Mouse (Mus musculus) lung, adult 2 months (tissue): ENCODE results near the gene Ttc16. TPM values are rescaled to one million over a fixed set of nuclear protein-coding genes. Genes with fewer than 3 reads are reported as not detected.

ENCODE experiments used
- DNase-seq: peaks from one replicate; pipeline ENCODE4 v3.0.0; 2022
- H3K4me1 ChIP-seq: fragments of 200-500 bp; 2 replicates; pipeline ENCODE4 v1.6.1; 2011; ENCODE audit warnings: low read length; ENCODE audit not compliant: control insufficient read depth, insufficient read depth
- H3K4me3 ChIP-seq: fragments of 200-500 bp; replicated peaks from 2 replicates; pipeline ENCODE3; 2011; ENCODE audit warnings: low read depth, mild to moderate bottlenecking, control low read depth, low read length; ENCODE audit errors: extremely low read depth
- CTCF ChIP-seq: fragments of 200-500 bp; IDR thresholded peaks from 2 replicates; pipeline ENCODE4 v1.5.1; 2011; ENCODE audit warnings: mild to moderate bottlenecking, low read length, control low read depth; ENCODE audit not compliant: insufficient read depth
- POLR2A ChIP-seq: fragments of 200-500 bp; IDR thresholded peaks from 2 replicates; pipeline ENCODE4 v1.6.1; 2011; ENCODE audit warnings: low read depth, mild to moderate bottlenecking, control low read depth, low read length, borderline replicate concordance; ENCODE audit errors: extremely low read depth
- WGBS: fragments of 180-500 bp; shearing (Covaris S2); methylation state at CpG from one replicate; pipeline ENCODE4 v1.1.7; 2018; 5-methylcytosine and 5-hydroxymethylcytosine counted together
- polyA plus RNA-seq: library from polyadenylated mRNA; depleted of rRNA; stranded (reverse); fragments of >200 nt; gene quantifications from 2 replicates; pipeline ENCODE4 v1.2.3, GENCODE M21; 2012

Ttc16 gene
- polyA plus RNA-seq, 1 experiment, result 12.0 TPM

DNA sequence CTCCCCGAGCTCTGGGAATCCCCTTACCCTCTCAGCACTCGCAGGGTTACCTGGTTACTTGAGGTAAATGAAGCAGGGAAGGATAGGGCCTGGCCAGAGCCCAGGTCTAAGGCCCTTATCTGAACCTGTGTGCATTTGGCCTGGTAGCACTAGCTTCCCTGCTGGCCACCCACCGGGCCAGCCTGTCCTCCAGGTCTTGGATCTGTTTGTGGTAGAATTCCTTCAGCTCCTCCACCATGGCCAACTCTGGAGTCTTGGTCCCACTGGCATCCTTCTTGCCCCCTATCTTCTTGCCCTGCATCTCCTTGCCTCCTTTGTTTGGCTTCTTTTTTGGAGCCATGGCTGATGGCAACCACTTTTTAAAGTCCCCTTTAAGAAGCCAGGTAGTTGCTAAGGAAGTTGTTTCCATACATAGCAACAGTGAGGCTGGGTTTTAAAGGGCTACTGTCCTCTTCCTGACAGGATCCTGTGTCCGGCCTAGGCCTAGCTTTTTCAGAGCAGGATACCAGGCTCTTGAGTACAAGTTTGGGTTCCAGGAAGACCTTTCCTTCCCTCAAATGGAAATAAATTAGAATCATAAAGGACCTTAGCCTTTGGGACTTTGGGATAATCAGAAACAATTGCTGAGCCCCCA, 8.7 kb upstream of the Ttc16 start, which contains the start of gene Cfap157:
TSS of gene Cfap157 (minus strand) at position 381 of the 634 bp plus-strand sequence.
- peak; percentile 30 for DNase-seq
- 0 out of 2 replicates have a peak, but pooled peaks have one; percentile 6 for TF ChIP-seq POLR2A
- TF ChIP-seq CTCF, result no peak
- Histone ChIP-seq H3K4me3 (peak within 1 kb of the TSS; percentile 41), H3K4me1 (peaks cover 4% of the 10 kb centered on the region)
- 56% methylated on average over 4 of the region's 4 CpGs for WGBS

DNA sequence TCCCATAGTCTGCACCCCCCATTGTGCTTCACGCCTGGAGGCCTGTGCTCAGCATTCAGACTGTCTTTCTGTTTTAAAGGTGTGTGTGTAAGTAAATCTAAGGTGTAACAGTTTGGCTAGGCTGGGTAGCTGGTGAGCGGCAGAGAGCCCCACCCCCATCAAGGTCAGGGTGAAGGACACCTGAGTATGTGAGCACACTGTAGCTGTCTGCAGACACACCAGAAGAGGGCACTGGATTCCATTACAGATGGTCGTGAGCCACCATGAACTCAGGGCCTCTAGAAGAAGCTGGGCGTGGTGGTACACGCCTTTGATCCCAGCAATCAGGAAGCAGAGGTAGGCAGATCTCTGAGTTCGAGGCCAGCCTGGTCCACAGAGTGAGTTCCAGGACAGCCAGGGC, 6.3 kb upstream of the Ttc16 start:
- Histone ChIP-seq H3K4me1 (peaks cover 4% of the 10 kb centered on the region), H3K4me3 (no peak overlapping the region)
- WGBS, result 76% methylated on average over 6 of the region's 6 CpGs
- TF ChIP-seq POLR2A, result no peak
- no peak for TF ChIP-seq CTCF
- DNase-seq, result no peak

DNA sequence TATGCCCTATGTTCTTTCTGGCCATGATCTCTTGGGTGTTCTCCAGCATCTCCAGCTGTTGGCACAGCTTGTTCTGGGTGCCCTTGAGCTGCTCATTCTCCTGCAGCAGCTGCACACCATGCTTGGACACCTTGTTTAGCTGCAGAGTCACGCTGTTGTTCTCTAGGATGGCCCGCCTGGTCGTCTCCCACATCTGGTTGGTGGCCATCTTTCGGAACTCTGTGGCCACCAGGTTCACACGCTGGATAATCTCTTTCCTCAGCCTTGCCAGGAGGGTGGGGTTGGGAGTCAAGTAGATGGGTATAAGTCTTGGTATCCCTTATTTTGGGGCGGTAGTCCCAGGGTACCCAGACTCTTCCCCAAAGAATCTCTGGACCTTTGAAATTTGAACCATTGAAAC, 4.3 kb upstream of the Ttc16 start:
- H3K4me1 ChIP-seq, result peaks cover 4% of the 10 kb centered on the region
- 85% methylated on average over 6 of the region's 6 CpGs for WGBS
- DNase-seq, result no peak
- no peak overlapping the region for H3K4me3 ChIP-seq
- TF ChIP-seq CTCF (no peak), POLR2A (no peak)

DNA sequence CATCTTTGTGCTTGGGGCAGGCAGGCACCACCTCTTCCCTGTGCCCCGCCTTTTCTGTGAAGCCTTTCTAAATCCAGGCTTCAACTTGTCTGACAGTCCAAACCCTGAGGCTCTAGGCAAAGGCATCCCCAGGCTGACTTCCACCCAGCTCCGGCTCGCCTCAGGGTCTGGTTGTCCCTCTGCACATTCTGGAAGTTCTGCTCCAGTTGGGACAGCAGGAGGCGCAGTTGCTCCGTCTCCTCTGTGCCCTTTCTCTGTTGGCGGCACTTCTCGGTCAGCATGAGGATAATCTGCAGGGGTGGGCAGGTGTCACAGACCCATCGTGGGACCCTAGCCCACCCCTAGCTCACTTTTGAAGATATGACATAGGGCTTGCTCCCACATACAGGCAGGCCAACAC, 3.7 kb upstream of the Ttc16 start:
- DNase-seq, result peak; percentile 66
- no peak overlapping the region for H3K4me3 ChIP-seq
- peaks cover 3% of the 10 kb centered on the region for H3K4me1 ChIP-seq
- 11% methylated on average over 8 of the region's 8 CpGs for WGBS
- TF ChIP-seq POLR2A (no peak), CTCF (peak; percentile 94)

DNA sequence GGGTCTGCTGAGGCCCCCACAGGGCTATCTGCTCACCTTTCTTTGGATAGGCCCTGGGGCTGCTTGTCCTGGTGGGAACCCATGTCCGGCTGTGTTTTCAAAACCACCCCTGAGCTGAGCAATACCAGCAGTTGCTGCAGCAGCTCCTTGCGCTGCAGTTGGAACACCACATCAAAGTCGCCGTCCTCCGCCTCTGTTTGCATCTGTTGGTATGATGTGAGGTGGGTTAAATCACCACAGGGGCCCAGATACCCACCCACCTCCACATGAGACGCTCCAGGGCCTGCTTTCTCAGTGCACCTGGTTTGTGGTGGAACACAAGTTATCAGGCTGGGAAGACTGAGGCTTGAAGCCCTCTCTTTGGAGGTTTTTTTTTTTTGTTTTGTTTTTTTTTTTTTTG, 2.6 kb upstream of the Ttc16 start:
- 91% methylated on average over 6 of the region's 6 CpGs for WGBS
- no peak for DNase-seq
- H3K4me1 ChIP-seq, result no peaks in the 10 kb centered on the region
- no peak overlapping the region for H3K4me3 ChIP-seq
- TF ChIP-seq POLR2A, result no peak
- TF ChIP-seq CTCF, result no peak

DNA sequence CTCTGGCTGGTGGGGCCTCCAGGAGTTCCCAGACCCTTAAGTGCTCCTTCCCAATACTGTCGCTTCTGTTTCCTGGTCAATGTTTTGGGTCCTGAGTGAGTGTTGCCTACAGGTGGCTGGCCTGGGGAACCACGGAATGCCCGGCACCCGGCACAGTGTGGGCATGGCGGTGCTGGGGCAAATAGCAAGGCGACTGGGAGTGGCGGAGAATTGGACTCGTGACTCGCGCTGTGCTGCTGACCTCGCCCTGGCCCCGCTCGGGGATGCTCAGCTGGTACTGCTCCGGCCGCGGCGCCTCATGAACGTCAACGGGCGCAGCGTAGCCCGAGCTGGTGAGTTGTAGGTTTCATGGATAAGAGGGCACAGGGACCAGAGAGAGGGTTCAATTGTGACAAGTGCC, 759 bp upstream of the Ttc16 start:
- TF ChIP-seq CTCF (no peak), POLR2A (no peak)
- Histone ChIP-seq H3K4me1 (no peaks in the 10 kb centered on the region), H3K4me3 (no peak overlapping the region)
- WGBS, result 29% methylated on average over 22 of the region's 22 CpGs
- DNase-seq, result no peak

DNA sequence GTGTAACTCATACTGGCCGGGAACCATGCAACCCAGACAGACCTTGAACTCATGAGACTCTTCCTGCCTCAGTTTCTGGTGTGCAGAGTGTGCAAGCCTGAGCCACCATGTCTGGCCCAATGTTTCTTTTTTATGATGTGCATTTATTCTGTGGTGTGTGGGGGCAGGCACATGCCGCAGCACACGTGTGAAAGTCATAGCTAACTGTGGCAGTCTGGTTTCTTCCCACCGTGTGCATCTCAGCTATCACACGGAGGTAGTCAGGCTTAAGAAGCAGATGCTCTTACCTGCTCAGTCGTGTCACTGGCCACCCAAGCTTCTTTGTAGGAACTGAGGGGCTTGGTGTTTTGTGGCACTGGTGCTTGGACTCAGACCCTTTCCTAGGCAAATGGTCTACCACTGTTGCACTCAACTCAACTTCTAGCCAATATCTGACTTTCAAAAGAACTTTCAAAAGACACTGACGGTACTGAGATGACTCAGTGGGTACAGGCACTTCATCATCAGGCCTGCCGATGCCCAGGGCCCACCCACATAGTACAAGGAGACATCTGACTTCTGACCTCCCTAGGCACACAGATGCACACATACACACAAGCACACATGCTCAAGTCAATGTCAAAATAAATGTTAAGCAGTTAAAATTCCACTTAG, 2.7 kb downstream of the Ttc16 start:
- TF ChIP-seq POLR2A, result no peak
- TF ChIP-seq CTCF, result no peak
- DNase-seq, result no peak
- WGBS, result 77% methylated on average over 8 of the region's 8 CpGs
- H3K4me1 ChIP-seq, result 0 out of 2 replicates have a peak, but pooled peaks cover 3% of the 10 kb centered on the region
- H3K4me3 ChIP-seq, result no peak overlapping the region

DNA sequence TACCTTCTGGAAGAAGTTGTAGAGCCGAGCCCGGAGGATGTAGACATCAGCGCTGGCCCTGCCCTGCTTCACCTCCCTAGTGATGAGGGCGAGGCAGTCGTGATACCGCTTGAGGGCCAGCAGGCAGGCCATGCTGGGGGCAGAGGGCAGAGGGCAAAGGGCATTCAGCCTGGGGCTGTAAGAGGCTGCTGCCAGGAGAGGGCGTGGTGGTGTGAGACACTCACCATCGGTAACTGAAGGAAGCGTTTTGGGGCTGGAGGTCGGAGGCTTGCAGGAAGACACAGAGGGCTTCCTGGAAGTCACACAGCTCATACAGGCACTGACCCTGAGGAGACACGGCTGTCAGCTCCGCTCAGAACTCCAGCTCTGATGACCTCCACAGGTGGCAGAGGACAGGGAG, 3.5 kb downstream of the Ttc16 start:
- TF ChIP-seq CTCF, result no peak
- TF ChIP-seq POLR2A, result no peak
- WGBS, result 35% methylated on average over 12 of the region's 12 CpGs
- DNase-seq, result no peak
- 0 out of 2 replicates have a peak, but pooled peaks cover 3% of the 10 kb centered on the region for H3K4me1 ChIP-seq
- no peak overlapping the region for H3K4me3 ChIP-seq

DNA sequence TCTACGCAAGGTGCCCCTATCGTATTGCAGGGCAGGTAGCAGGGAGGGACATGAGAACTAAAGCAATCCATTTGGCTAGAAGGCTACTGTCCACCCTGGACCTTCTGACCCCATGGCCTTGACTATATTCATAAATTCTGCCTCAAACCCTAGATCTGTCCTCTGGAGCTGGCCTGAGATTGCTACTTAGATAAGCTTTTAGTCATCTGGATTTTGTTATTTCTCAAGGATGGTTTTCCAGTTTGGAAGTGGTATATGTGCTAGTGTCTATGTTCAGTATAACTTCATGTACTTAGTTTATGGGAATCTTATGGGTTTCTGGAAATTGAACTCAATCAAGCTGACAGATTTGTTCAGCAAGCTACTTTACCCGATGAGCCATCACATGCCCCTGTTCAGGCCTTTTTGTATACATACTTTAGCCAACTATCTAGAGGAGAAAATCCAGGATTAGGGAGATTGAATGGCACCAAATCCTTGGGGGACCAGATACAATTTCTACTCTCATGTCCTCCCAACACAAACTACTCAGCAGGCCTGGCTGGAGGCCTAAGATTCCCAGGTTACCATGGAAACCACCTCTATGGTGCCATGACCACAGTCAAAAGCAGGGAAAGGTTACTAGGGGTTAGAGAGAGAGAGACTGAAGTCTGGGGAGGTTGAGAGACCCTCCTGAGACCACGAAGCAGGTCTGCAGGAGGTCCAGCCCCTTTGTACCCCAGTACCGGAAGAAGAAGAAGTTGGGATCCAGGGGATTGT, 5.9 kb downstream of the Ttc16 start:
- TF ChIP-seq CTCF (no peak), POLR2A (no peak)
- WGBS, result 78% methylated on average over 5 of the region's 5 CpGs
- H3K4me3 ChIP-seq, result no peak overlapping the region
- H3K4me1 ChIP-seq, result 0 out of 2 replicates have a peak, but pooled peaks cover 3% of the 10 kb centered on the region
- no peak for DNase-seq
